Mouse (Mus musculus) heart, embryonic 15.5 days (tissue): Measurements from ENCODE around the gene Fdps. TPM values are rescaled to one million over a fixed set of nuclear protein-coding genes. Genes with fewer than 3 reads are reported as not detected.
"Not testable (repeated sequence)": the region's sequence is repeated elsewhere in the genome, so short reads cannot be mapped to it uniquely, and the experiment has no call there.

Experiments used
- ATAC-seq: fragments of 200-750 bp; cut with Nextera tagmentation; replicated peaks from 2 replicates; pipeline ENCODE4 v1.8.0; 2017; ENCODE audit warnings: low read depth, moderate TSS enrichment; ENCODE audit not compliant: insufficient number of reproducible peaks, insufficient read depth, low FRiP score
- H3K27ac ChIP-seq: fragments of 300-500 bp; sonication (generic); 2 replicates; pipeline ENCODE4 v1.5.1; 2015; ENCODE audit warnings: mild to moderate bottlenecking, inconsistent platforms
- H3K27me3 ChIP-seq: fragments of 300-500 bp; sonication (generic); 2 replicates; pipeline ENCODE4 v1.6.1; 2015; ENCODE audit warnings: inconsistent platforms
- H3K36me3 ChIP-seq: fragments of 300-500 bp; sonication (generic); 2 replicates; pipeline ENCODE4 v1.6.1; 2015; ENCODE audit warnings: mild to moderate bottlenecking, inconsistent platforms
- H3K4me1 ChIP-seq: fragments of 300-500 bp; sonication (generic); replicated peaks from 2 replicates; pipeline ENCODE4 v1.6.1; 2015; ENCODE audit warnings: inconsistent platforms
- H3K4me2 ChIP-seq: fragments of 300-500 bp; sonication (generic); 2 replicates; pipeline ENCODE4 v1.6.1; 2015; ENCODE audit warnings: inconsistent platforms, mild to moderate bottlenecking, moderate library complexity
- H3K4me3 ChIP-seq: fragments of 300-500 bp; sonication (generic); 2 replicates; pipeline ENCODE4 v1.5.1; 2015; ENCODE audit warnings: mild to moderate bottlenecking, inconsistent platforms
- H3K9ac ChIP-seq: fragments of 300-500 bp; sonication (generic); 2 replicates; pipeline ENCODE4 v1.6.1; 2015; ENCODE audit warnings: mild to moderate bottlenecking, inconsistent platforms
- H3K9me3 ChIP-seq: fragments of 300-500 bp; sonication (generic); replicated peaks from 2 replicates; pipeline ENCODE4 v1.6.1; 2016; ENCODE audit warnings: inconsistent platforms
- WGBS: fragments of 180-500 bp; shearing (Covaris S2); methylation state at CpG from one replicate; pipeline ENCODE4 v1.1.7; 2015; ENCODE audit warnings: mixed read lengths; 5-methylcytosine and 5-hydroxymethylcytosine counted together
- polyA plus RNA-seq: library from polyadenylated mRNA; unstranded; fragments of >200 nt; fragmentation: Nextera tagmentation; extraction: Ambion mirVana; gene quantifications from 2 replicates; pipeline ENCODE4 v1.2.1, GENCODE M21; 2015

Gene Fdps
- polyA plus RNA-seq, 1 experiment from 2014 or later, result 86.6 TPM

DNA sequence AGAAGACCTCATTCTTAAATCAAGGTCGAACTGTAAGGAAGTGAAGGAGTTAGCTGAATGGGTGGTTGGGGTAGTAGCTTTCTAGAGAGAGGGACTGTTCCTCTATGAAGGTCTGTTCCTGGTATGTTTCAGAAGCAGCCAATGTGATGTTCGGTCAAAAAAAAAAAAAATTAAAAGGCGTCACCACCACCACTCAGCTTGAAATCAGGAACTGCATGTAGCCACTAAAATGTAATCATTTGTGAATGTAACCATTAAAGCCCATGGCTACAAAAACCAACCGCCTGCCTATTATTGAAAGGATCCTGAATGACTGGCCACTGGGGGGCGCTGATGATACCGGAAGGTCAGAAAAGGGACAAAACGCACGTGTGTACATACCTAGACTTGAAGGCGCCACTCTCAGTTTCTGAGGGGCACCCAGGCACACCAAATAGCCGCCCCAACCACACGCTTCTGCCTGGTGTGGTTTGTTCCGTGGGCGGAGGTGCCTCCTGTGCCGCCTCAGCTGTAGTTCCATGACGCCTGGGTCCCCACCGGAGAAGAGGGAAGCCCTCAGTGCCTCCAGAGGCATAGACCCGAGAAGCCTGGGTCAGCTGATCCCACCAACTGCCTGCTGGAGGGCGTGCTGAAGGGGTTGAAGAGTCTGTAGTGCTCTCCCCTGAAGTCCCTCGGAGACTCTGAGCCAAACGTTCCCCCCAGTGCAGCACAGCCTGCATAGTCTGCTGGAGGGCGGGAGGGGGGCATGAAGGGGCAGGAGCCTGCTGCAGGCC is 14.2 kb downstream of the Fdps start:
- H3K36me3 ChIP-seq, result no peaks in the 10 kb centered on the region
- WGBS, result 23% methylated on average over 21 of the region's 21 CpGs
- no peak for ATAC-seq

DNA sequence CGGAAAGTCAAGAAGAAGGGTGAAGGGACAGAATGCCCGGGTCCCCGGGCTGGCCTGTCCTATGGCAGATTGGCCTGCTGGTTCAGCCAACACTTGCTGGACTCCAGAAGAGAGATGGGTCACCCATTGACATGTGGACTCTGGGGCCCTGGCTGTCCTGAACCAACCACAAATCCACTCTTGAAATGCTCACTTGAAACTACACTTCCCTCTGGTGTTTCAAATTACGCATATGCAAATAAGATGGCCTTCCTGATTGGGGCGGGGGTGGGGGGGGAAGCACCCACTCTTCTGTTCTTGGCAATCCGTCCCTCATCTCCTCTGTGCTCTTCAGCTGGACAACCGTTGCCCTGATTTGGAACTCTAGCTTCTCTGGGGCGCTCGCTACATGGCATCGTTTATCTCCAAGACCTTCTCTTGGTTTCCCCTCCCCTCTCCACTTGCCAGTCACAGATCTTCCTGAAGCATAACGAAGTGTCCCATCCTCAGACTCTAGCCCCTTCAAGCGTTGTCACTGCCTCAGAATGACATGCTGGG is 17.0 kb downstream of the Fdps start:
- Histone ChIP-seq H3K4me3 (no peak overlapping the region), H3K27me3 (0 out of 2 replicates have a peak, but pooled peaks cover 6% of the 10 kb centered on the region), H3K4me1 (peaks cover 18% of the 10 kb centered on the region), H3K36me3 (peaks cover 2% of the 10 kb centered on the region), H3K9me3 (no peaks in the 10 kb centered on the region), H3K9ac (no peak overlapping the region), H3K4me2 (no peak overlapping the region), H3K27ac (no peak overlapping the region)
- no peak for ATAC-seq
- 80% methylated on average over 12 of the region's 12 CpGs for WGBS

More for the DNA sequence above, 14.2 kb downstream of the Fdps start:
- Histone ChIP-seq H3K9ac (no peak overlapping the region), H3K4me2 (peak overlapping the region; percentile 59), H3K9me3 (no peaks in the 10 kb centered on the region), H3K4me1 (peaks cover 37% of the 10 kb centered on the region), H3K27ac (no peak overlapping the region), H3K4me3 (0 out of 2 replicates have a peak overlapping the region, but pooled peaks have one; percentile 12), H3K27me3 (peaks cover 19% of the 10 kb centered on the region)

DNA sequence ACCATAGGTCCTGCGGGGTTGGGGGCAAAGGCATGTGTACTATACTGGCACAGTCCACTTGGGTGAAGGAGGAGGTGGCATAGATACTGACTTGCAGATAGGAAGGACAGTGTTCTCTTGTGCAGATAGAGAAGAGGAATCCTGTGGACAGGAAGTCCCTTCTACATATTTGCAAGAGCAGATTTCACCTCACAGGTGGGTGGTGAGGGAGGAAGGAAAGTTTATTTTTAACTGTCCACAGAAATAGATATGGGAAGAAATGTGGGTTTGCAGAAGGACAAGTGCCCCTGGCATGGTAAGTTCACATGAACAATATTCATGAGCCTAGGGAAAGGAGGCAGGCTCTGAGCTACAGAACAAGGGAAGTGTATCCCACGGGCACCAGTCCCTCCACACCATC is 17.6 kb downstream of the Fdps start:
- Histone ChIP-seq H3K4me1 (peaks cover 14% of the 10 kb centered on the region), H3K36me3 (peaks cover 7% of the 10 kb centered on the region), H3K9me3 (no peaks in the 10 kb centered on the region), H3K27ac (no peak overlapping the region), H3K9ac (no peak overlapping the region), H3K4me3 (no peak overlapping the region), H3K27me3 (0 out of 2 replicates have a peak, but pooled peaks cover 5% of the 10 kb centered on the region), H3K4me2 (no peak overlapping the region)
- ATAC-seq, result no peak
- 75% methylated on average over 2 of the region's 2 CpGs for WGBS

DNA sequence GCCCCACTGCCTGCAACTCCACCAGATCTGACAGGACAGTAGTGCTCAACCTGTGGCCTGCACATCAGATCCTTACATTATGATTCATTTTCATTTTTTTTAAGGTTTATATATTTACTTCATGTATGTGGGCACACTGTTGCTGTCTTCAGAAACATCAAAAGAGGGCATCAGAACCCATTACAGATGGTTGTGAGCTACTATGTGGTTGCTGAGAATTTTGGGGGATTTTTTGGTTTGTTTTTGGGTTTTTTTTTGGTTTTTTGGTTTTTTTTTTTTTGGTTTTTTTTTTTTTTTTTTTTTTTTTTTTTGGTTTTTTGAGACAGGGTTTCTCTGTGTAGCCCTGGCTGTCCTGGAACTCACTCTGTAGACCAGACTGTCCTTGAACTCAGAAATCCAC is 19.5 kb downstream of the Fdps start:
- H3K4me1 ChIP-seq, H3K27ac ChIP-seq, H3K9ac ChIP-seq, H3K4me3 ChIP-seq, ATAC-seq, H3K9me3 ChIP-seq, H3K27me3 ChIP-seq, H3K4me2 ChIP-seq: not testable (repeated sequence)
- H3K36me3 ChIP-seq, result peaks cover 17% of the 10 kb centered on the region

DNA sequence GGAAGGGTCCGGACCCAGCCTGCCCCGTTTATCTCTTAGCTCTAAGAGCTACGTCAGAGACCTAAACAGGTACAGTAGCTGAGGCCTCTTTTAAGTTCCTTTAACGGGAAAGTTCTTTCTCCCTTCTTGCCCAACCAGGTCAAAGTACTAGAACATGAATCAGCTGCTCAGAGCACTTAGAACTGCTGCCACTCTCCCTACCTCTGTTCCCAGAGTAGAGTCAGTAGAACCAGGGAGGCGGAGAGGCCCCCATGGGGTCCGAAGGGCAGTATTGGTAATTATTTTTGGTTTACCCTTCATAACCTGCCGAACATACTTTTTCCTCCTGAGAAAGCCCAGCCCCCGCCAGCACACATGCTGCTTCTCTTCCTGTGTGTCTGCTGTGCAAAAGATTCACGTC is 24.4 kb downstream of the Fdps start:
- Histone ChIP-seq H3K4me1 (no peaks in the 10 kb centered on the region), H3K36me3 (peaks cover 64% of the 10 kb centered on the region), H3K27ac (no peak overlapping the region), H3K4me2 (no peak overlapping the region), H3K27me3 (no peaks in the 10 kb centered on the region), H3K9me3 (no peaks in the 10 kb centered on the region), H3K4me3 (no peak overlapping the region), H3K9ac (no peak overlapping the region)
- ATAC-seq, result no peak
- WGBS, result 88% methylated on average over 9 of the region's 9 CpGs

DNA sequence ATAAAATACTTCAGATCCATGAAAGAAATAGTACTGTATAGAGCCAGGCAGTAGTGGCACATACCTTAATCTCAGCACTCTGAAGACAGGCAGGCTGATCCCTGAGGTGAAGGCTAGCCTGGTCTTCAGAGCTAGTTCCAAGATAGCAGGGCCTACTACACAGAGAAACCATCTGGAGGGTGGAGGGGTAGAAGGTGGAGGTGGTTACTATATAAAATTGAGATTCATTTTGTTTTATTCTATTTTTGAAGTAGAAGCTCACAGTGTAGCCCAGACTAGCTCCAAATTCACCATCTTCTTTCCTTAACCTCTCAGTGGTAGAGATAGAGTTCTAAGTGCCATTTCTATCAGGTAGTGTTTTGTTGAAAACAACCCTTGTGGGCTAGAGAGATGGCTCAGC is 34.5 kb downstream of the Fdps start:
- peaks cover 91% of the 10 kb centered on the region for H3K36me3 ChIP-seq
- ATAC-seq, result no peak
- no peaks in the 10 kb centered on the region for H3K27me3 ChIP-seq
- no peak overlapping the region for H3K4me2 ChIP-seq
- H3K4me1 ChIP-seq, result no peaks in the 10 kb centered on the region
- H3K9ac ChIP-seq, result no peak overlapping the region
- no peaks in the 10 kb centered on the region for H3K9me3 ChIP-seq
- H3K4me3 ChIP-seq, result no peak overlapping the region
- H3K27ac ChIP-seq, result no peak overlapping the region

DNA sequence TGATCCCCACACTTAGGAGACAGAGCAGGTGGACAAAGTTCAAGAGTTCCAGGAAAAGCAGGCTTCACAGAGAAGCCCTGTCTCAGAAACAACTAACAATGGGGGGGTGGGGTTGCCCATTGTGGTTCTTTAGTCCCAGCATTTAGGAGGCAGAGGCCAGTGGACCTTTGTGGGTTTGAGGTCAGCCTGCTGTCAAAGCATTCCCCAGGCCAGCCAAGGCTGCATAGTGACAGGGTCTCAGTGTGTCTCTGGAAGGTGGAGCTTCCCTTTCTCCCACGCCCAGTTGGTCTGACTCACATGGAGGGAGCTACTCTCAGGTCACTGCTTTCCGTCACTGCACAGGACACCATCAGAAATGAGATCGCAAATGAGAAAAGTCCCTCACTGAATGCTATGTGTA is 40.1 kb downstream of the Fdps start:
- Histone ChIP-seq H3K27me3 (no peaks in the 10 kb centered on the region), H3K9ac (no peak overlapping the region), H3K4me3 (no peak overlapping the region), H3K27ac (no peak overlapping the region), H3K4me1 (no peaks in the 10 kb centered on the region), H3K4me2 (no peak overlapping the region), H3K9me3 (no peaks in the 10 kb centered on the region), H3K36me3 (peaks cover 85% of the 10 kb centered on the region)
- WGBS, result 78% methylated on average over 3 of the region's 3 CpGs
- ATAC-seq, result no peak

DNA sequence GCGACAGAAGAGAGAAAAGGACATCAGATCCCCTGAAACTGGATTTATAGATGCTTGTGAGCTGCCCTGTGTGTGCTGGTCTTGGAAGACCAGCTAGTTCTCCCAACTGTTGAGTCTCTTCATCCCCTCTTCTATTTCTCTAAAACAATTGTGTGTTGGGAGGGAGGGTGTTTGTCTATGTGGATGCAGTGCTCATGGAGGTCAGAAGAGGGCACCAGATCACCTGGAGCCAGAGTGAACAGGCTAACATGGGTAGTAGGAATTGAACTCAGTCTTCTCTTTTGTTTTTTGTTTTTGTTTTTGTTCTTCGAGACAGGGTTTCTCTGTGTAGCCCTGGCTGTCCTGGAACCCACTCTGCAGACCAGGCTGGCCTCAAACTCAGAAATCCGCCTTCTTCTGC is 43.0 kb downstream of the Fdps start:
- H3K27me3 ChIP-seq, result no peaks in the 10 kb centered on the region
- no peaks in the 10 kb centered on the region for H3K9me3 ChIP-seq
- WGBS, result 76% methylated on average over 3 of the region's 3 CpGs
- H3K4me1 ChIP-seq, result no peaks in the 10 kb centered on the region
- no peak overlapping the region for H3K4me2 ChIP-seq
- H3K36me3 ChIP-seq, result peaks cover 88% of the 10 kb centered on the region
- ATAC-seq, result no peak
- H3K4me3 ChIP-seq, result no peak overlapping the region
- no peak overlapping the region for H3K9ac ChIP-seq
- no peak overlapping the region for H3K27ac ChIP-seq

DNA sequence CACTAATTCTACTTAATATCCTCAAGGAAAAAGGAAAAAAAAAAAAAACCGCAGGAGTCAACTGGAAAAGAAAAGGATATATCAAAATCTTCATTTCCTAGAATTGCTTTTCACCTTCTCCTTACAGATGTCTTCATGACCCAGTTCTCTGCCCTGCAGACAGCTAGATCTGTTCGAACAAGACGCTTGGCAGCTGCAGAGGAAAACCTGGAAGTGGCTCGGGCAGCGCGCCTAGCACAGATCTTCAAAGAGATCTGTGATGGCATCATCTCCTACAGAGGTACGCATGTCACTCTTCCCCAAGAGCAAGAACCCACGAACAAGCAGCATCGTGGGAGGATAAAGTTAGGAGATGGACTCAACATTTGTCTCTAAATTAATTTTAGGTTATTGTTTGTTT is 43.4 kb downstream of the Fdps start:
- H3K9me3 ChIP-seq, result no peaks in the 10 kb centered on the region
- peaks cover 87% of the 10 kb centered on the region for H3K36me3 ChIP-seq
- no peak overlapping the region for H3K4me2 ChIP-seq
- no peak overlapping the region for H3K4me3 ChIP-seq
- 91% methylated on average over 9 of the region's 9 CpGs for WGBS
- no peak overlapping the region for H3K27ac ChIP-seq
- no peak for ATAC-seq
- H3K9ac ChIP-seq, result no peak overlapping the region
- no peaks in the 10 kb centered on the region for H3K4me1 ChIP-seq
- no peaks in the 10 kb centered on the region for H3K27me3 ChIP-seq

Other genes with a start within 250 kb of the Fdps start
- 37.3 and 44.6 TPM in 2 replicates for gene Msto1, start 188.0 kb downstream of the Fdps start, polyA plus RNA-seq
- gene Ash1l, start 151.3 kb downstream of the Fdps start, polyA plus RNA-seq, result 13.3 and 13.6 TPM in 2 replicates
- gene Dap3, start 150.8 kb downstream of the Fdps start, polyA plus RNA-seq, result 132 and 135 TPM in 2 replicates
- gene Rusc1, start 8.6 kb downstream of the Fdps start, polyA plus RNA-seq, result 7.5 and 12.6 TPM in 2 replicates
- gene Gm43738, start 860 bp downstream of the Fdps start, polyA plus RNA-seq, result 0.06 TPM in 1 of 2 replicates, not detected in the other
- 0.09 and 0.61 TPM in 2 replicates for gene Pklr, start 34.2 kb upstream of the Fdps start, polyA plus RNA-seq
- 0.52 and 1.1 TPM in 2 replicates for gene Hcn3, start 58.2 kb upstream of the Fdps start, polyA plus RNA-seq
- 14.2 and 20.1 TPM in 2 replicates for gene Clk2, start 62.8 kb upstream of the Fdps start, polyA plus RNA-seq
- 70.9 and 92.8 TPM in 2 replicates for gene Scamp3, start 75.5 kb upstream of the Fdps start, polyA plus RNA-seq
- gene Fam189b, start 81.2 kb upstream of the Fdps start, polyA plus RNA-seq, result 10.5 and 19.2 TPM in 2 replicates
- 27.3 and 34.7 TPM in 2 replicates for gene Gba, start 101.0 kb upstream of the Fdps start, polyA plus RNA-seq
- gene Thbs3, start 113.2 kb upstream of the Fdps start, polyA plus RNA-seq, result 17.5 and 31.4 TPM in 2 replicates
- gene Mtx1, start 125.1 kb upstream of the Fdps start, polyA plus RNA-seq, result 106 and 119 TPM in 2 replicates
- 1.6 and 7.0 TPM in 2 replicates for gene Muc1, start 127.1 kb upstream of the Fdps start, polyA plus RNA-seq
- 189 and 207 TPM in 2 replicates for gene Krtcap2, start 144.0 kb upstream of the Fdps start, polyA plus RNA-seq
- 0.79 and 2.2 TPM in 2 replicates for gene Trim46, start 144.3 kb upstream of the Fdps start, polyA plus RNA-seq
- gene Dpm3, start 157.4 kb upstream of the Fdps start, polyA plus RNA-seq, result 88.4 and 88.7 TPM in 2 replicates
- gene Slc50a1, start 168.6 kb upstream of the Fdps start, polyA plus RNA-seq, result 44.5 and 49.5 TPM in 2 replicates
- gene Efna1, start 179.2 kb upstream of the Fdps start, polyA plus RNA-seq, result 35.0 and 39.9 TPM in 2 replicates
- gene Efna3, start 221.0 kb upstream of the Fdps start, polyA plus RNA-seq, result 0.73 and 2.7 TPM in 2 replicates
- 6.0 and 8.1 TPM in 2 replicates for gene Efna4, start 236.1 kb upstream of the Fdps start, polyA plus RNA-seq
- gene Adam15, start 248.0 kb upstream of the Fdps start, polyA plus RNA-seq, result 59.8 and 71.2 TPM in 2 replicates